8 mouse cellular contexts compared by ENCODE assay signal in the genomic region with DNA sequence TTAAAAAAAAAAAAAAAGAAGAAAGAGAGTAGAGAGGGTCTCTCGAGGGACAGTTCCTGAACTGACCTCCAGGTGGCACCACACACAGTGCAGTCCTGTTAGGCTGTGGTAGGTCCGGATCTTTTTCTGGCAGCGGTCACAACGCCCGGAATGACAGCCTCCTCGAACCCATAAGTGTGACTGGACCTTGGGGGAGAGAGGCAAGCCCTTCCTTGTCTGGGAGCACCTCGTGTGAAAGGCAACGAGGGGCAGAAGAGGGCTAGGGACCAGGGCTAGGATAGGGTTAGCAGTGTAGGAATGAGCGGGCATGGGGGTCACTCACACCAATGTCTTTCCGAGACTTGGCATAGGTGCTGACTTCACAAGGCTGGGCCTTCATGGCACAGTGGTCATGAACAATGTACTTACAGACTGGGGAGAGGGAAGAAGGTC. TPM values are rescaled to one million over a fixed set of nuclear protein-coding genes. Genes with fewer than 3 reads are reported as not detected.
DNase-seq lines count a peak whose midpoint lies in the region; ATAC-seq and TF ChIP-seq lines count a peak whose summit lies in the region.

No protein-coding gene starts in this region.

- H3K36me3 ChIP-seq in heart, embryonic 11.5 days (ENCODE audit: control insufficient read depth, insufficient read depth, low read length): no peaks in the 10 kb centered on the region
- no peaks in the 10 kb centered on the region; the same call in 1 of the 2 replicates for H3K36me3 ChIP-seq in kidney, embryonic 15.5 days
- no peaks in the 10 kb centered on the region for H3K36me3 ChIP-seq in liver, embryonic 14.5 days (replicated peaks; ENCODE audit: control insufficient read depth, insufficient read depth, low read depth)
- H3K36me3 ChIP-seq in neural tube, embryonic 12.5 days: no peaks in the 10 kb centered on the region
- peaks cover 5% of the 10 kb centered on the region for H3K36me3 ChIP-seq in stomach, postnatal 0 days (ENCODE audit: control insufficient read depth, insufficient read depth, low read length)

- H3K27ac ChIP-seq in heart, embryonic 11.5 days (ENCODE audit: low read depth, low read length): no peak overlapping the region
- 0 out of 2 replicates have a peak overlapping the region, but pooled peaks have one; percentile 13 for H3K27ac ChIP-seq in kidney, embryonic 15.5 days
- no peak overlapping the region for H3K27ac ChIP-seq in liver, embryonic 14.5 days
- no peak overlapping the region for H3K27ac ChIP-seq in neural tube, embryonic 12.5 days
- H3K27ac ChIP-seq in stomach, postnatal 0 days (replicated peaks): no peak overlapping the region

- peak; percentile 91 for TF ChIP-seq CTCF in liver, embryonic 14.5 days (IDR thresholded peaks at IDR 0.05; ENCODE audit: low read depth)
- peak; percentile 87 for TF ChIP-seq CTCF in stomach, postnatal 0 days (IDR thresholded peaks at IDR 0.05; ENCODE audit: low read depth)

- H3K27me3 ChIP-seq in heart, embryonic 11.5 days (ENCODE audit: control insufficient read depth, insufficient read depth, low read length): no peaks in the 10 kb centered on the region
- no peaks in the 10 kb centered on the region for H3K27me3 ChIP-seq in kidney, embryonic 15.5 days
- H3K27me3 ChIP-seq in liver, embryonic 14.5 days (ENCODE audit: control insufficient read depth, insufficient read depth, low read length): no peaks in the 10 kb centered on the region
- no peaks in the 10 kb centered on the region for H3K27me3 ChIP-seq in neural tube, embryonic 12.5 days (replicated peaks)
- H3K27me3 ChIP-seq in stomach, postnatal 0 days (ENCODE audit: control insufficient read depth, insufficient read depth, low read length): no peaks in the 10 kb centered on the region

- TF ChIP-seq EP300 in liver, embryonic 14.5 days (IDR thresholded peaks at IDR 0.05; ENCODE audit: low read depth): no peak
- no peak for TF ChIP-seq EP300 in stomach, postnatal 0 days (optimal IDR thresholded peaks at IDR 0.05)

- no peak overlapping the region for H3K4me3 ChIP-seq in heart, embryonic 11.5 days (ENCODE audit: low read depth, low read length)
- no peak overlapping the region for H3K4me3 ChIP-seq in kidney, embryonic 15.5 days (replicated peaks)
- H3K4me3 ChIP-seq in liver, embryonic 14.5 days (ENCODE audit: insufficient read depth in 1 of 2, low read depth in 2 of 2, low read length in 2 of 2): no peak overlapping the region
- no peak overlapping the region for H3K4me3 ChIP-seq in neural tube, embryonic 12.5 days
- H3K4me3 ChIP-seq in stomach, postnatal 0 days (ENCODE audit: low read depth, low read length): no peak overlapping the region

- 20% methylated on average over 10 of the region's 10 CpGs for WGBS in heart, embryonic 11.5 days (ENCODE audit: insufficient replicate concordance)
- WGBS in kidney, embryonic 15.5 days: 19% methylated on average over 10 of the region's 10 CpGs
- 18% methylated on average over 10 of the region's 10 CpGs for WGBS in liver, embryonic 14.5 days (ENCODE audit: insufficient replicate concordance)
- WGBS in neural tube, embryonic 12.5 days: 21% methylated on average over 10 of the region's 10 CpGs
- WGBS in stomach, postnatal 0 days: 21% methylated on average over 10 of the region's 10 CpGs

- H3K4me2 ChIP-seq in heart, embryonic 11.5 days: 0 out of 2 replicates have a peak overlapping the region, but pooled peaks have one; percentile 23
- H3K4me2 ChIP-seq in kidney, embryonic 15.5 days: peak overlapping the region; percentile 35; the same call in 1 of the 2 replicates
- H3K4me2 ChIP-seq in liver, embryonic 14.5 days (ENCODE audit: low read depth): peak overlapping the region; percentile 32; the same call in 1 of the 2 replicates
- no peak overlapping the region for H3K4me2 ChIP-seq in neural tube, embryonic 12.5 days (replicated peaks)
- no peak overlapping the region for H3K4me2 ChIP-seq in stomach, postnatal 0 days (replicated peaks; ENCODE audit: low read depth)

- no peaks in the 10 kb centered on the region for H3K9me3 ChIP-seq in heart, embryonic 11.5 days (replicated peaks; ENCODE audit: control insufficient read depth, low read length)
- H3K9me3 ChIP-seq in kidney, embryonic 15.5 days (replicated peaks): no peaks in the 10 kb centered on the region
- no peaks in the 10 kb centered on the region for H3K9me3 ChIP-seq in liver, embryonic 14.5 days (ENCODE audit: control insufficient read depth, low read length)
- H3K9me3 ChIP-seq in neural tube, embryonic 12.5 days: no peaks in the 10 kb centered on the region
- no peaks in the 10 kb centered on the region for H3K9me3 ChIP-seq in stomach, postnatal 0 days (ENCODE audit: control insufficient read depth, low read length)

- H3K9ac ChIP-seq in heart, embryonic 11.5 days (ENCODE audit: low read depth, low read length): no peak overlapping the region
- H3K9ac ChIP-seq in kidney, embryonic 15.5 days: 0 out of 2 replicates have a peak overlapping the region, but pooled peaks have one; percentile 7
- H3K9ac ChIP-seq in liver, embryonic 14.5 days (replicated peaks): no peak overlapping the region
- H3K9ac ChIP-seq in neural tube, embryonic 12.5 days: no peak overlapping the region
- no peak overlapping the region for H3K9ac ChIP-seq in stomach, postnatal 0 days (ENCODE audit: low read length)

- no peaks in the 10 kb centered on the region for H3K4me1 ChIP-seq in heart, embryonic 11.5 days (ENCODE audit: control insufficient read depth, insufficient read depth, low read length)
- H3K4me1 ChIP-seq in kidney, embryonic 15.5 days: peaks cover 5% of the 10 kb centered on the region
- H3K4me1 ChIP-seq in liver, embryonic 14.5 days (replicated peaks; ENCODE audit: control insufficient read depth in 2 of 2, insufficient read depth in 2 of 2, low read length in 1 of 2): no peaks in the 10 kb centered on the region
- H3K4me1 ChIP-seq in neural tube, embryonic 12.5 days: no peaks in the 10 kb centered on the region
- H3K4me1 ChIP-seq in stomach, postnatal 0 days (replicated peaks; ENCODE audit: control insufficient read depth, insufficient read depth): no peaks in the 10 kb centered on the region

- DNase-seq in CD4-positive, CD25-positive, alpha-beta regulatory T cell, adult 2 months (ENCODE audit: low read depth, low spot score): peak; percentile 84
- peak; percentile 76 for DNase-seq in brain, adult 2 months (ENCODE audit: low read depth, low spot score)
- peak in 1 of 3 experiments; percentile 37 for DNase-seq in liver, embryonic 14.5 days (ENCODE audit: low read depth in 3 of 3, low spot score in 3 of 3)
- peak; percentile 77 for DNase-seq in stomach, postnatal 0 days (ENCODE audit: low spot score)

- peak; percentile 73 for ATAC-seq in erythroblast, adult 5-6 weeks (replicated peaks; ENCODE audit: low FRiP score, poor library complexity, severe bottlenecking)
- ATAC-seq in heart, embryonic 11.5 days (replicated peaks; ENCODE audit: insufficient number of reproducible peaks, low FRiP score, low TSS enrichment): no peak
- ATAC-seq in kidney, embryonic 15.5 days (replicated peaks; ENCODE audit: low FRiP score): peak; percentile 61; the same call in 1 of the 2 replicates
- ATAC-seq in liver, embryonic 14.5 days (ENCODE audit: insufficient read depth): peak; percentile 62; the same call in 1 of the 2 replicates
- ATAC-seq in neural tube, embryonic 12.5 days (ENCODE audit: low FRiP score, low read depth): peak; percentile 71
- ATAC-seq in stomach, postnatal 0 days (ENCODE audit: low FRiP score, low TSS enrichment): peak; percentile 41

RNA-seq across cellular contexts. Expression of a gene that starts 13.6 kb away (rescaled TPM):
- 8.2 and 13.4 TPM in 2 replicates for total RNA-seq in erythroblast, adult 5-6 weeks (2015; ENCODE audit: low replicate concordance)
- 2.9 and 4.7 TPM in 2 replicates for total RNA-seq in erythroblast, adult 5-6 weeks (2017; ENCODE audit: low replicate concordance)
- polyA plus RNA-seq in heart, embryonic 11.5 days (2014; fragmentation: Nextera tagmentation; extraction: Ambion mirVana): 5.6 and 5.9 TPM in 2 replicates
- 5.9 and 6.0 TPM in 2 replicates for polyA plus RNA-seq in kidney, embryonic 15.5 days (2015; fragmentation: Nextera tagmentation; extraction: Ambion mirVana)
- polyA plus RNA-seq in liver, embryonic 14.5 days (2012; rRNA removed): 1.4 and 1.6 TPM in 2 replicates
- polyA plus RNA-seq in liver, embryonic 14.5 days (2014; fragmentation: Nextera tagmentation; extraction: Ambion mirVana): 2.0 and 2.1 TPM in 2 replicates
- 5.5 and 6.8 TPM in 2 replicates for polyA plus RNA-seq in neural tube, embryonic 12.5 days (2016; fragmentation: Nextera tagmentation; extraction: Ambion mirVana)
- polyA plus RNA-seq in stomach, postnatal 0 days (2015; fragmentation: Nextera tagmentation; extraction: Ambion mirVana): 14.6 and 15.7 TPM in 2 replicates

RNA-seq across cellular contexts. Expression of a gene that starts 16.7 kb away (rescaled TPM):
- total RNA-seq in erythroblast, adult 5-6 weeks (2015; ENCODE audit: low replicate concordance): 2.5 and 17.5 TPM in 2 replicates
- total RNA-seq in erythroblast, adult 5-6 weeks (2017; ENCODE audit: low replicate concordance): 9.1 and 12.4 TPM in 2 replicates
- 25.4 and 27.2 TPM in 2 replicates for polyA plus RNA-seq in heart, embryonic 11.5 days (2014; fragmentation: Nextera tagmentation; extraction: Ambion mirVana)
- 40.2 and 41.4 TPM in 2 replicates for polyA plus RNA-seq in kidney, embryonic 15.5 days (2015; fragmentation: Nextera tagmentation; extraction: Ambion mirVana)
- 14.2 and 19.5 TPM in 2 replicates for polyA plus RNA-seq in liver, embryonic 14.5 days (2012; rRNA removed)
- polyA plus RNA-seq in liver, embryonic 14.5 days (2014; fragmentation: Nextera tagmentation; extraction: Ambion mirVana): 12.4 and 15.3 TPM in 2 replicates
- polyA plus RNA-seq in neural tube, embryonic 12.5 days (2016; fragmentation: Nextera tagmentation; extraction: Ambion mirVana): 49.1 and 50.5 TPM in 2 replicates
- polyA plus RNA-seq in stomach, postnatal 0 days (2015; fragmentation: Nextera tagmentation; extraction: Ambion mirVana): 22.7 and 24.1 TPM in 2 replicates

RNA-seq across cellular contexts. Expression of a gene that starts 26.2 kb away (rescaled TPM):
- total RNA-seq in erythroblast, adult 5-6 weeks (2015; ENCODE audit: low replicate concordance): 29.8 and 37.2 TPM in 2 replicates
- total RNA-seq in erythroblast, adult 5-6 weeks (2017; ENCODE audit: low replicate concordance): 21.0 and 34.3 TPM in 2 replicates
- polyA plus RNA-seq in heart, embryonic 11.5 days (2014; fragmentation: Nextera tagmentation; extraction: Ambion mirVana): 91.1 and 98.5 TPM in 2 replicates
- 106 and 107 TPM in 2 replicates for polyA plus RNA-seq in kidney, embryonic 15.5 days (2015; fragmentation: Nextera tagmentation; extraction: Ambion mirVana)
- 38.8 and 40.7 TPM in 2 replicates for polyA plus RNA-seq in liver, embryonic 14.5 days (2012; rRNA removed)
- polyA plus RNA-seq in liver, embryonic 14.5 days (2014; fragmentation: Nextera tagmentation; extraction: Ambion mirVana): 51.8 and 56.6 TPM in 2 replicates
- 64.0 and 65.8 TPM in 2 replicates for polyA plus RNA-seq in neural tube, embryonic 12.5 days (2016; fragmentation: Nextera tagmentation; extraction: Ambion mirVana)
- polyA plus RNA-seq in stomach, postnatal 0 days (2015; fragmentation: Nextera tagmentation; extraction: Ambion mirVana): 33.1 and 33.4 TPM in 2 replicates

RNA-seq across cellular contexts. Expression of a gene that starts 27.0 kb away (rescaled TPM):
- not detected in 2 replicates for total RNA-seq in erythroblast, adult 5-6 weeks (2015; ENCODE audit: low replicate concordance)
- total RNA-seq in erythroblast, adult 5-6 weeks (2017; ENCODE audit: low replicate concordance): not detected in 2 replicates
- 0.96 and 1.5 TPM in 2 replicates for polyA plus RNA-seq in heart, embryonic 11.5 days (2014; fragmentation: Nextera tagmentation; extraction: Ambion mirVana)
- 1.2 TPM in 2 replicates for polyA plus RNA-seq in kidney, embryonic 15.5 days (2015; fragmentation: Nextera tagmentation; extraction: Ambion mirVana)
- polyA plus RNA-seq in liver, embryonic 14.5 days (2012; rRNA removed): 0.27 and 0.31 TPM in 2 replicates
- polyA plus RNA-seq in liver, embryonic 14.5 days (2014; fragmentation: Nextera tagmentation; extraction: Ambion mirVana): 0.20 and 0.50 TPM in 2 replicates
- 2.4 and 3.7 TPM in 2 replicates for polyA plus RNA-seq in neural tube, embryonic 12.5 days (2016; fragmentation: Nextera tagmentation; extraction: Ambion mirVana)
- polyA plus RNA-seq in stomach, postnatal 0 days (2015; fragmentation: Nextera tagmentation; extraction: Ambion mirVana): 1.4 and 2.0 TPM in 2 replicates

RNA-seq across cellular contexts. Expression of a gene that starts 35.0 kb away (rescaled TPM):
- 26.9 and 42.2 TPM in 2 replicates for total RNA-seq in erythroblast, adult 5-6 weeks (2015; ENCODE audit: low replicate concordance)
- total RNA-seq in erythroblast, adult 5-6 weeks (2017; ENCODE audit: low replicate concordance): 64.8 and 71.7 TPM in 2 replicates
- 51.3 and 64.5 TPM in 2 replicates for polyA plus RNA-seq in heart, embryonic 11.5 days (2014; fragmentation: Nextera tagmentation; extraction: Ambion mirVana)
- polyA plus RNA-seq in kidney, embryonic 15.5 days (2015; fragmentation: Nextera tagmentation; extraction: Ambion mirVana): 71.4 and 72.3 TPM in 2 replicates
- polyA plus RNA-seq in liver, embryonic 14.5 days (2012; rRNA removed): 17.8 and 19.3 TPM in 2 replicates
- polyA plus RNA-seq in liver, embryonic 14.5 days (2014; fragmentation: Nextera tagmentation; extraction: Ambion mirVana): 24.5 and 26.2 TPM in 2 replicates
- 90.8 and 101 TPM in 2 replicates for polyA plus RNA-seq in neural tube, embryonic 12.5 days (2016; fragmentation: Nextera tagmentation; extraction: Ambion mirVana)
- polyA plus RNA-seq in stomach, postnatal 0 days (2015; fragmentation: Nextera tagmentation; extraction: Ambion mirVana): 54.0 and 59.4 TPM in 2 replicates

Comparison
In these comparisons a context has a peak if more than half of its experiments do, and no peak if none do; other contexts are left out.
1. H3K4me2 ChIP-seq: peak in heart, embryonic 11.5 days (single experiment), kidney, embryonic 15.5 days (single experiment) and liver, embryonic 14.5 days (single experiment); none in neural tube, embryonic 12.5 days (single experiment) and stomach, postnatal 0 days (single experiment).